11 mouse cellular contexts compared by ENCODE assay signal in the genomic region with DNA sequence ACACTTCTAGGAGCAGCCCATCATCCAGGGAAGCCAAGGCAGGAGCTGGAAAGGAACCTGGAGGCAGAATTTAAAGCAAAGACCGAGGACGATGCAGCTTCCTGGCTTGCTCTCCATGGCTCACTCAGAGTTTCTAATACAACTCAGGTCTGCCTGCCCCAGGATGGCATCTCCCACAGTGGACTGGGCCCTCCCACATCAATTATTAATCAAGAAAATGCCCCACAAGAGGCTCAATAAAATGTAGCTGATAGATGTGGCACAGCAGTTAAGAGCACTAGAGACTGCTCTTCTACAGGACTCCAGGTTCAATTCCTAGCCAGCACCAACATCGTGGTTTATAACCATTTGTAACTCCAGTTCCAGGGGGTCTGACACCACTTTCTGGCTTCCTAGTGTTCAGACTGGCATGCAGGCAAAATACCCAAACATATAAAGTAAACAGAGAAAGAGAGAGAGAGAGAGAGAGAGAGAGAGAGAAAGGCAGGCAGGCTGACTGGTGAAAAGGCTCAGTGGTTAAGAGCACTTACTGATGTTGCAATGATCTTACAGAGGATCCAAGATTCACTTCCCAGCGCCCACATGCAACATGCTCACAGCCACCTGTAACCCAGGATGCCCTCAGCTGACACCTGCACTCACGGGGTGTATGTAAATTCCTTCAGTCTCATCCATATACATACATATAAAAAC. TPM values are rescaled to one million over a fixed set of nuclear protein-coding genes. Genes with fewer than 3 reads are reported as not detected.
A peak's percentile ranks its signal among the peaks of the same experiment; 100 is the strongest.
DNase-seq lines count a peak whose midpoint lies in the region; ATAC-seq and TF ChIP-seq lines count a peak whose summit lies in the region.
"Had no signal": no experiment of that assay in that cellular context is flagged by ENCODE, and none has a peak within 500 bp of the region (broad histone marks: within the 10 kb centered on the region; RNA-seq: fewer than 3 reads in every experiment).

No protein-coding gene starts in this region.

- no peak overlapping the region for H3K9ac ChIP-seq in heart, embryonic 15.5 days
- no peak overlapping the region; the same call in 1 of the 2 replicates for H3K9ac ChIP-seq in lung, postnatal 0 days (replicated peaks; ENCODE audit: low read depth)
- H3K9ac ChIP-seq in kidney, embryonic 14.5 days (ENCODE audit: low read depth, low read length) = no peak overlapping the region

- peak overlapping the region; percentile 80 for H3K27ac ChIP-seq in heart, embryonic 15.5 days
- peak overlapping the region; percentile 54; the same call in 1 of the 2 replicates for H3K27ac ChIP-seq in lung, postnatal 0 days (ENCODE audit: low read length)
- peak overlapping the region; percentile 78; the same call in 1 of the 2 replicates for H3K27ac ChIP-seq in kidney, embryonic 14.5 days (ENCODE audit: low read depth, low read length)
- peak overlapping the region; percentile 10; the same call in 1 of the 2 replicates for H3K27ac ChIP-seq in macrophage

- no peak overlapping the region for H3K4me3 ChIP-seq in heart, embryonic 15.5 days
- H3K4me3 ChIP-seq in lung, postnatal 0 days (ENCODE audit: low read depth, low read length) = no peak overlapping the region
- H3K4me3 ChIP-seq in kidney, embryonic 14.5 days (ENCODE audit: low read length) = no peak overlapping the region
- no peak overlapping the region for H3K4me3 ChIP-seq in macrophage (ENCODE audit: inconsistent target)

- H3K9me3 ChIP-seq in heart, embryonic 15.5 days (replicated peaks) = no peaks in the 10 kb centered on the region
- H3K9me3 ChIP-seq in lung, postnatal 0 days (ENCODE audit: low read length) = no peaks in the 10 kb centered on the region
- no peaks in the 10 kb centered on the region for H3K9me3 ChIP-seq in kidney, embryonic 14.5 days (ENCODE audit: control insufficient read depth, low read length)

- H3K27me3 ChIP-seq in heart, embryonic 15.5 days = no peaks in the 10 kb centered on the region
- no peaks in the 10 kb centered on the region for H3K27me3 ChIP-seq in lung, postnatal 0 days (replicated peaks; ENCODE audit: insufficient read depth, low read length)
- H3K27me3 ChIP-seq in kidney, embryonic 14.5 days (ENCODE audit: control insufficient read depth, insufficient read depth, low read length) = no peaks in the 10 kb centered on the region

- TF ChIP-seq CTCF in lung, postnatal 0 days (IDR thresholded peaks at IDR 0.05) = no peak

- H3K4me1 ChIP-seq in heart, embryonic 15.5 days (replicated peaks) = peaks cover 25% of the 10 kb centered on the region
- H3K4me1 ChIP-seq in lung, postnatal 0 days (ENCODE audit: insufficient read depth, low read depth, low read length) = peaks cover 48% of the 10 kb centered on the region
- peaks cover 39% of the 10 kb centered on the region for H3K4me1 ChIP-seq in kidney, embryonic 14.5 days (ENCODE audit: control insufficient read depth, insufficient read depth, low read length)

- peaks cover 15% of the 10 kb centered on the region for H3K36me3 ChIP-seq in heart, embryonic 15.5 days
- H3K36me3 ChIP-seq in lung, postnatal 0 days (ENCODE audit: insufficient read depth, low read length) = no peaks in the 10 kb centered on the region
- 0 out of 2 replicates have a peak, but pooled peaks cover 5% of the 10 kb centered on the region for H3K36me3 ChIP-seq in kidney, embryonic 14.5 days (ENCODE audit: control insufficient read depth, insufficient read depth, low read length)
- no peaks in the 10 kb centered on the region for H3K36me3 ChIP-seq in macrophage (ENCODE audit: inconsistent target)

- H3K79me2 ChIP-seq in macrophage (ENCODE audit: inconsistent target) = peaks cover 41% of the 10 kb centered on the region

- no peak overlapping the region for H3K4me2 ChIP-seq in heart, embryonic 15.5 days
- no peak overlapping the region for H3K4me2 ChIP-seq in lung, postnatal 0 days (replicated peaks; ENCODE audit: low read depth, low read length)
- no peak overlapping the region for H3K4me2 ChIP-seq in kidney, embryonic 14.5 days (replicated peaks; ENCODE audit: low read depth, low read length)

- no peak for ATAC-seq in heart, embryonic 15.5 days (replicated peaks; ENCODE audit: insufficient number of reproducible peaks, insufficient read depth, low FRiP score, low read depth)
- no peak for ATAC-seq in lung, postnatal 0 days
- ATAC-seq in kidney, embryonic 14.5 days (ENCODE audit: low FRiP score, low TSS enrichment) = no peak
- ATAC-seq: intestine, postnatal 0 days had no signal

- no peak for DNase-seq in heart, adult 9 months (ENCODE audit: low spot score in 2 of 2)
- DNase-seq in lung, postnatal 0 days (ENCODE audit: low spot score) = peak; percentile 45
- DNase-seq in lung, postnatal 36 days = no peak
- no peak for DNase-seq in cerebellum, adult 11 months
- no peak for DNase-seq in urinary bladder, postnatal 4 days (ENCODE audit: low spot score in 2 of 2)
- DNase-seq: gastrocnemius, postnatal 14 days; right cerebral cortex, adult 18-20 months had no signal

- WGBS in heart, embryonic 15.5 days = 69% methylated on average over 5 of the region's 5 CpGs
- 32% methylated on average over 5 of the region's 5 CpGs for WGBS in lung, postnatal 0 days
- WGBS in kidney, embryonic 14.5 days = 69% methylated on average over 5 of the region's 5 CpGs
- WGBS in macrophage (ENCODE audit: missing documents) = 28% methylated on average over 5 of the region's 5 CpGs

- TF ChIP-seq EP300 in lung, postnatal 0 days (IDR thresholded peaks at IDR 0.05) = no peak

RNA-seq across cellular contexts. Expression of a gene that starts 18.6 kb away (rescaled TPM):
- 12.7 and 15.7 TPM in 2 replicates for polyA plus RNA-seq in heart, embryonic 15.5 days (2015; fragmentation: Nextera tagmentation; extraction: Ambion mirVana)
- 21.3 and 24.5 TPM in 2 replicates for polyA plus RNA-seq in lung, postnatal 0 days (2015; fragmentation: Nextera tagmentation; extraction: Ambion mirVana)
- 14.7 and 18.8 TPM in 2 replicates for polyA plus RNA-seq in kidney, embryonic 14.5 days (2014; fragmentation: Nextera tagmentation; extraction: Ambion mirVana)
- total RNA-seq in macrophage (2018; cell fraction: chromatin; rRNA removed) = 10 to 100 TPM; 11.2 to 70.8 (median 52.8) TPM
- total RNA-seq in macrophage (2018; cell fraction: cytosol; rRNA removed) = 10 to 100 TPM; 11.2 to 24.0 (median 18.6) TPM
- 100 to 1,000 TPM in 1 of 26 experiments, 10 to 100 TPM in 24, 1 to 10 TPM in 1; 9.8 to 112 (median 34.5) TPM for total RNA-seq in macrophage (2018; cell fraction: nucleus; rRNA removed)
- 14.6 to 32.7 TPM (median 19.5 TPM) in 3 replicates for polyA plus RNA-seq in macrophage (2018)

Comparison
In these comparisons a context has a peak if more than half of its experiments do, and no peak if none do; other contexts are left out.
1. H3K27ac ChIP-seq: peak in every context shown above with its lines; median percentile 80 in heart, embryonic 15.5 days; 78 in kidney, embryonic 14.5 days; 54 in lung, postnatal 0 days; 10 in macrophage.